Mouse (Mus musculus) thymus, adult 2 months (tissue): Measurements from ENCODE around the gene Slc5a2.

Experiments
- CTCF ChIP-seq: fragments of 200-500 bp; IDR thresholded peaks from 2 replicates; pipeline ENCODE4 v1.5.1; 2012; ENCODE audit warnings: mild to moderate bottlenecking, control low read depth, low read length, moderate library complexity, borderline replicate concordance; ENCODE audit not compliant: control insufficient read depth, poor library complexity, insufficient read depth; ENCODE audit errors: extremely low read depth
- POLR2A ChIP-seq: fragments of 200-500 bp; IDR thresholded peaks from 2 replicates; pipeline ENCODE4 v1.6.1; 2012; ENCODE audit warnings: mild to moderate bottlenecking, low read length, control low read depth, moderate library complexity; ENCODE audit not compliant: control insufficient read depth, poor library complexity, insufficient read depth; ENCODE audit errors: extremely low read depth

DNA sequence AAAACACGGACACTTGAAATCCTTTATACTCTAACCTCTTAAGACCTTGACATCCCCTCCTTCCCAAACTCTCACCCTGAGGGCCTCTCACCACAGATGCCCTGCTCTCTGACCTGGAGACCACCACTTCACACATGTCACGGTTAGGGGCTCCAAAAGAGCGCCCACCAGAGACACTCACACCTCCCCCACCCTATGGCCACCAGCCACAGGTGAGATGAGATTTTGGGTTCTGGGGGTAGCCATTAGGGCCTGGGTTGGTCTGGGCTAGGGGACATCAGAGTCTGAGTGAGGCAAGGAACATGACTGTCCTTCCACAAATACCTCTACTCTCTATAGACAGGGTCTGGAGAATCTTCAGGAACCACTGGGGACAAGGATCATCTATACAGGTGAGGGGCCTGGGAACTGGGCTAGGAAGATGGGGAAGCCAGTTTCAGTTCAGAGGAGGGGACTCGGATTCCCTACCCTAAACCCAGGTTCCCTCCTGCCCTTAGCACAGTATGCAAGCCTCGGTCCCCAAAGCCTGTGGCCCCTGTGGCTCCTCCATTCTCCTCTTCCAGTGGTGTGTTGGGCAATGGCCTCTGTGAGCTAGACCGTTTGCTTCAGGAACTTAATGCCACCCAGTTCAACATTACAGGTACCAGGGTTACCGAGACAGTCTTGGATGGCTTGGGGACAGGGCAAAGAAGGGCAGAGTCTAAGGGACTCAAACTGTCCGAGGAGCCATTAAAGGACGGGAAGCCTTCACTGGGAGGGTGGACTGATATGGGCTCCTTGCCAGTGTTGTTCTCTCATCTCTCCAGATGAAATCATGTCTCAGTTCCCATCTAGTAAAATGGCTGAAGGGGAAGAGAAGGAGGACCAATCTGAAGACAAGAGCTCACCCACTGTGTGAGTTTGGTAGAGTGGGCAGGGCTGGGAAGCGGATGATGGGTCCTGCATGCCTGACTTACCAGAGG lies 17.1 kb upstream of the Slc5a2 start:
- TF ChIP-seq CTCF, result no peak
- no peak for TF ChIP-seq POLR2A
